Mouse (Mus musculus) liver, adult 2 months (tissue): ENCODE data around the gene Cd82. TPM values are rescaled to one million over a fixed set of nuclear protein-coding genes. Genes with fewer than 3 reads are reported as not detected.
A peak's percentile ranks its signal among the peaks of the same experiment; 100 is the strongest.

Experiments used
- DNase-seq: peaks from one replicate; pipeline ENCODE4 v3.0.0-alpha.2; 2011; ENCODE audit warnings: low read depth, low spot score; ENCODE audit errors: extremely low read depth
- H3K27ac ChIP-seq: fragments of 200-500 bp; replicated peaks from 2 replicates; pipeline ENCODE4 v1.5.1; 2012; ENCODE audit warnings: low read depth, mild to moderate bottlenecking, control low read depth, inconsistent platforms, low read length; ENCODE audit not compliant: insufficient read depth
- H3K27me3 ChIP-seq: fragments of 200-500 bp; 2 replicates; pipeline ENCODE4 v1.6.1; 2012; ENCODE audit warnings: mild to moderate bottlenecking, moderate library complexity, low read length, inconsistent platforms; ENCODE audit not compliant: control insufficient read depth, insufficient read depth
- H3K36me3 ChIP-seq: fragments of 200-500 bp; 2 replicates; pipeline ENCODE4 v1.6.1; 2012; ENCODE audit warnings: low read length, inconsistent platforms; ENCODE audit not compliant: control insufficient read depth, insufficient read depth
- H3K4me1 ChIP-seq: fragments of 200-500 bp; 2 replicates; pipeline ENCODE4 v1.6.1; 2011; ENCODE audit warnings: low read length; ENCODE audit not compliant: control insufficient read depth, insufficient read depth
- H3K4me3 ChIP-seq: fragments of 200-500 bp; 2 replicates; pipeline ENCODE4 v1.5.1; 2011; ENCODE audit warnings: low read depth, mild to moderate bottlenecking, control low read depth, low read length, moderate library complexity; ENCODE audit not compliant: insufficient read depth
- H3K79me2 ChIP-seq: fragments of 200-500 bp; 2 replicates; pipeline ENCODE4 v1.6.1; 2012; ENCODE audit warnings: inconsistent platforms, mild to moderate bottlenecking, low read length, moderate library complexity; ENCODE audit not compliant: control insufficient read depth, insufficient read depth
- H3K9ac ChIP-seq: fragments of 200-500 bp; 2 replicates; pipeline ENCODE4 v1.6.1; 2012; ENCODE audit warnings: low read depth, mild to moderate bottlenecking, control low read depth, inconsistent platforms, low read length
- CTCF ChIP-seq: fragments of 200-500 bp; IDR thresholded peaks from 2 replicates; pipeline ENCODE4 v1.5.1; 2011; ENCODE audit warnings: low read depth, low read length, control low read depth
- POLR2A ChIP-seq: fragments of 200-500 bp; IDR thresholded peaks from 2 replicates; pipeline ENCODE4 v1.6.1; 2011; ENCODE audit warnings: low read length, control low read depth; ENCODE audit not compliant: insufficient read depth; ENCODE audit errors: extremely low read depth
- WGBS: fragments of 180-500 bp; shearing (Covaris S2); methylation state at CpG from one replicate; pipeline ENCODE4 v1.1.7; 2018; 5-methylcytosine and 5-hydroxymethylcytosine counted together
- polyA plus RNA-seq: library from polyadenylated mRNA; depleted of rRNA; stranded (reverse); fragments of >200 nt; gene quantifications from 2 replicates; pipeline ENCODE4 v1.2.3, GENCODE M21; 2012
- total RNA-seq: library from RNA; depleted of rRNA; stranded (reverse); fragments of >200 nt; gene quantifications from 2 replicates; pipeline ENCODE4 v1.2.3, GENCODE M21; 2014

Cd82 gene
- total and polyA plus RNA-seq, 2 experiments: 81.6 to 148 TPM

GRCm38 (mm10) chr2:93446606-93447353, 16.2 kb downstream of the Cd82 start:
- no peak overlapping the region for H3K9ac ChIP-seq
- TF ChIP-seq POLR2A (no peak), CTCF (no peak)
- peaks cover 45% of the 10 kb centered on the region for H3K79me2 ChIP-seq
- H3K4me3 ChIP-seq: no peak overlapping the region
- no peak overlapping the region for H3K27ac ChIP-seq
- no peaks in the 10 kb centered on the region for H3K27me3 ChIP-seq
- H3K36me3 ChIP-seq: no peaks in the 10 kb centered on the region
- WGBS: 75% methylated on average over 13 of the region's 13 CpGs
- DNase-seq: no peak
- peaks cover 31% of the 10 kb centered on the region for H3K4me1 ChIP-seq

GRCm38 (mm10) chr2:93445237-93445651, 17.7 kb downstream of the Cd82 start:
- no peaks in the 10 kb centered on the region for H3K27me3 ChIP-seq
- H3K27ac ChIP-seq: peak overlapping the region; percentile 83
- peak overlapping the region; percentile 16 for H3K9ac ChIP-seq
- no peak overlapping the region for H3K4me3 ChIP-seq
- H3K36me3 ChIP-seq: no peaks in the 10 kb centered on the region
- peak; percentile 97 for DNase-seq
- 26% methylated on average over 5 of the region's 5 CpGs for WGBS
- peaks cover 30% of the 10 kb centered on the region for H3K79me2 ChIP-seq
- peaks cover 31% of the 10 kb centered on the region for H3K4me1 ChIP-seq
- no peak for TF ChIP-seq POLR2A
- no peak for TF ChIP-seq CTCF

DNA sequence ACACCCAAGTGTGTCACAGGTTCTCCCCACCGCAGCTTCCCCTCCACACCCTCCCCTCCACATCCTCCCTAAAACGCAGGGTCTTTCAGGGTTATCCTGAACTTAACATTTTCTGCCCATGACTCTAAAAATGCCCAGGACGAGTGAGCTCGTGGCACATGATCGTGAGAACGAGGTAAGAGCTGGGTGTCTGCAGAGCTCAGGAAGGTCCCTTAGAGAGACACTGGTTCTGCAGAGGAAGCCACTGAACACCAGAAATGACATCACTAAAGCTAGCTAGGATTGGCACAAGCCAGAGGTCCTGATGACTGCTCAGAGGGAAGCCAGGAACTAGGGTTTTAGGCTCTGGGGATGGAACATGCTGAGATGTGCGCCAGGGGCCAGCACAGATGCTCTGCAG, 18.7 kb downstream of the Cd82 start:
- H3K27me3 ChIP-seq: no peaks in the 10 kb centered on the region
- no peak overlapping the region for H3K27ac ChIP-seq
- WGBS: 80% methylated on average over 7 of the region's 7 CpGs
- H3K9ac ChIP-seq: no peak overlapping the region
- no peak for DNase-seq
- H3K79me2 ChIP-seq: peaks cover 20% of the 10 kb centered on the region
- H3K4me3 ChIP-seq: no peak overlapping the region
- H3K4me1 ChIP-seq: peaks cover 29% of the 10 kb centered on the region
- no peak for TF ChIP-seq CTCF
- no peaks in the 10 kb centered on the region for H3K36me3 ChIP-seq

GRCm38 (mm10) chr2:93443106-93443505, 19.8 kb downstream of the Cd82 start:
- peaks cover 16% of the 10 kb centered on the region; the same call in 1 of the 2 replicates for H3K79me2 ChIP-seq
- no peak overlapping the region for H3K4me3 ChIP-seq
- no peak overlapping the region for H3K9ac ChIP-seq
- no peak for TF ChIP-seq POLR2A
- TF ChIP-seq CTCF: no peak
- H3K36me3 ChIP-seq: no peaks in the 10 kb centered on the region
- no peak overlapping the region for H3K27ac ChIP-seq
- H3K4me1 ChIP-seq: peaks cover 29% of the 10 kb centered on the region
- no peak for DNase-seq
- WGBS: 89% methylated on average over 2 of the region's 2 CpGs
- no peaks in the 10 kb centered on the region for H3K27me3 ChIP-seq

DNA sequence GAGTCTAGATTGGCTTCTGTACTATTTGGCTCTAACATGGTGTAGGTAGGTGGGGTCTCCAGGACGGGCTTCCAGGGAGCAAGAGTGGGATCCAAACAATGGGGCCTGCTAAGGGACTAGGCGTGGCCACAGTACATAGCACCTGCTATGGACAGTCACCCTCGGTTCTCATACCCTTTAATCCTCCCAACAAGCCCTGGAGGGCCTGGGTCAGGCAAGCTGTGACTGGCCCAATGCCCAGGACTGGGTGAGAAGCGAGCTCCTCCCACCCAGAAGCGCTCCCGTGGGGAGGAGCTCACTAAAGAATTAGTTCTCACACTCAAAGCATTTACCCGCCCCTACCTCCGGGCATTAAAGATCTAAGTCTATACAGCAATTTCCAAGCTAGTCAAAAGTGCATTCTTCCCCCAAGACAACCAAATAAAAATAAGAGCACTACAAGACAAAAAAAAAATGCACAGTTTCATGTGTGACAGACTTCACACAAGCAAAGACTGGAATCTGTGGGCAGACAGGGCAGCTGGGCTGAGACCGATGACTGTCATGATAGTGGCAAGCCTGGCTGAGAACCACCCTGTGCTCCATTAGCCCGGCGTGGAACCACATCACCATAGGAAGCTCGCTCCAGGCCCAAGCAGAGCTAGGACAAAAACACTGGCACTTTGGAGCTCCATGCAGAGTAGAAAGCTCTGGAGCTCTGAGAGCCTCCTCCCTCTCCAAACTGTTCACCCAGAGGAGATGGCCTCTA, 23.0 kb downstream of the Cd82 start:
- Histone ChIP-seq H3K79me2 (peaks cover 9% of the 10 kb centered on the region; the same call in 1 of the 2 replicates), H3K4me3 (no peak overlapping the region), H3K9ac (no peak overlapping the region), H3K27me3 (no peaks in the 10 kb centered on the region), H3K27ac (no peak overlapping the region), H3K36me3 (no peaks in the 10 kb centered on the region), H3K4me1 (peaks cover 17% of the 10 kb centered on the region)
- DNase-seq: peak; percentile 37
- no peak for TF ChIP-seq CTCF
- no peak for TF ChIP-seq POLR2A
- 55% methylated on average over 12 of the region's 12 CpGs for WGBS

DNA sequence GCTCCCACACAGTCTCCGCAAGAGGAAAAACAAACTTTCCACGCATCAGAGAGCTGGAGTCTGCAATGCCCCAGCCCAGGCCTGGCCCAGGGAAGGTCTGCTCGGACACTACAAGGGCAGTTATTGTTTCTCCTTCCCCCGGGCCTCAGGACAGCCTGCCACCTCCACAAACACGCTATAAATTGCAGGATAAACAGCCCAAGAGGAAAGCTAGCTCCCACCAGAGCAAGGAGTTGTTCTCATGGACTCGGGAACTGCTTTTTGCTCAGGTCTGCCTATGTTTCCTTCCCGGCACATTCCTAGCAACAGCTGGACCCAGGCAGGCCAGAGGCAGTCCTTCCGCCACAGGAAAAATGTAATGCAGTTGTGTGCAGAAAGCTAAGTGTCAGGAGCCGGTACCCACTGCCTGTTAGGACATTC, 23.6 kb downstream of the Cd82 start:
- no peak overlapping the region for H3K27ac ChIP-seq
- H3K27me3 ChIP-seq: no peaks in the 10 kb centered on the region
- peaks cover 6% of the 10 kb centered on the region; the same call in 1 of the 2 replicates for H3K79me2 ChIP-seq
- no peak overlapping the region for H3K9ac ChIP-seq
- H3K4me3 ChIP-seq: no peak overlapping the region
- DNase-seq: no peak
- H3K36me3 ChIP-seq: peaks cover under 1% of the 10 kb centered on the region; the same call in 1 of the 2 replicates
- WGBS: 87% methylated on average over 9 of the region's 9 CpGs
- no peak for TF ChIP-seq CTCF
- no peak for TF ChIP-seq POLR2A
- peaks cover 11% of the 10 kb centered on the region for H3K4me1 ChIP-seq
